Mouse (Mus musculus) intestine, postnatal 0 days (tissue): ENCODE results near the gene Bckdha. TPM values are rescaled to one million over a fixed set of nuclear protein-coding genes. Genes with fewer than 3 reads are reported as not detected.

Source experiments
- ATAC-seq: fragments of 200-750 bp; cut with Nextera tagmentation; 2 replicates; pipeline ENCODE4 v1.8.0; 2017; ENCODE audit warnings: mild to moderate bottlenecking, moderate TSS enrichment, moderate library complexity
- H3K27ac ChIP-seq: fragments of 300-500 bp; sonication (generic); 2 replicates; pipeline ENCODE4 v1.5.1; 2014; ENCODE audit warnings: mild to moderate bottlenecking, low read depth, low read length, moderate library complexity
- H3K27me3 ChIP-seq: fragments of 300-500 bp; sonication (generic); replicated peaks from 2 replicates; pipeline ENCODE4 v1.6.1; 2014; ENCODE audit warnings: low read length, mixed read lengths; ENCODE audit not compliant: control insufficient read depth, insufficient read depth
- H3K36me3 ChIP-seq: fragments of 300-500 bp; sonication (generic); 2 replicates; pipeline ENCODE4 v1.6.1; 2014; ENCODE audit warnings: mild to moderate bottlenecking, moderate library complexity; ENCODE audit not compliant: control insufficient read depth, insufficient read depth
- H3K4me1 ChIP-seq: fragments of 300-500 bp; sonication (generic); replicated peaks from 2 replicates; pipeline ENCODE4 v1.6.1; 2014; ENCODE audit warnings: antibody characterized with exemption, low read length, mixed read lengths; ENCODE audit not compliant: control insufficient read depth, insufficient read depth
- H3K4me2 ChIP-seq: fragments of 300-500 bp; sonication (generic); replicated peaks from 2 replicates; pipeline ENCODE4 v1.6.1; 2014; ENCODE audit warnings: low read depth, mild to moderate bottlenecking, moderate library complexity
- H3K4me3 ChIP-seq: fragments of 300-500 bp; sonication (generic); 2 replicates; pipeline ENCODE4 v1.5.1; 2014; ENCODE audit warnings: low read depth, low read length
- H3K9ac ChIP-seq: fragments of 300-500 bp; sonication (generic); 2 replicates; pipeline ENCODE4 v1.6.1; 2014; ENCODE audit warnings: mild to moderate bottlenecking, low read depth, low read length
- H3K9me3 ChIP-seq: fragments of 300-500 bp; sonication (generic); 2 replicates; pipeline ENCODE4 v1.6.1; 2016; ENCODE audit warnings: mixed run types; ENCODE audit not compliant: control insufficient read depth
- CTCF ChIP-seq: sonication (generic); IDR thresholded peaks from 2 replicates; pipeline ENCODE4 v1.5.1; 2016; ENCODE audit warnings: low read depth, mild to moderate bottlenecking, control low read depth, antibody characterized with exemption, moderate library complexity
- WGBS: fragments of 180-500 bp; shearing (Covaris S2); extraction: QIAGEN DNeasy Blood & Tissue Kit; methylation state at CpG from one replicate; pipeline ENCODE4 v1.1.7; 2014; 5-methylcytosine and 5-hydroxymethylcytosine counted together
- polyA plus RNA-seq: library from polyadenylated mRNA; unstranded; fragments of >200 nt; fragmentation: Nextera tagmentation; extraction: Ambion mirVana; gene quantifications from 2 replicates; pipeline ENCODE4 v1.2.1, GENCODE M21; 2015

Bckdha gene
- polyA plus RNA-seq, 1 experiment from 2014 or later: 39.8 TPM

GRCm38 (mm10) chr7:25703793-25704494 is 45.2 kb upstream of the Bckdha start:
- H3K9me3 ChIP-seq: no peaks in the 10 kb centered on the region
- no peaks in the 10 kb centered on the region for H3K27me3 ChIP-seq
- H3K27ac ChIP-seq: no peak overlapping the region
- no peaks in the 10 kb centered on the region for H3K36me3 ChIP-seq
- no peak overlapping the region for H3K4me3 ChIP-seq
- no peak overlapping the region for H3K9ac ChIP-seq
- peak overlapping the region; percentile 59 for H3K4me2 ChIP-seq
- 32% methylated on average over 10 of the region's 10 CpGs for WGBS
- ATAC-seq: no peak
- H3K4me1 ChIP-seq: no peaks in the 10 kb centered on the region; the same call in 1 of the 2 replicates
- TF ChIP-seq CTCF: no peak

DNA sequence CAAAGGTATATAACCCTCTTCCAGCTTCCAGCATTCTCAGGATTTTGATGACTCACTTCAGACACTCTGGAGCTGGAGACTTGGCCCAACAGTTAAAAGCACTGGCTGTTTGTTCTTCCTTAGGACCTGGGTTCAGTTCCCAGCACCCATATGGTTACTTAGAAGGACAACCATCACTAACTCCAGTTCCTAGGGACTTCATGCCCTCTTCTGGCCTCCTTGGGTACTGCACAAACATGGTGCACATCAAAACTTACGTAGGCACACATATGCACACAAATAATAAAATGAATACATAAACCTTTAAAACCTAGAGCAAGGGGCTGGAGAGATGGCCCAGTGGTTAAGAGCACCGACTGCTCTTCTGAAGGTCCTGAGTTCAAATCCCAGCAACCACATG is 43.6 kb upstream of the Bckdha start:
- Histone ChIP-seq H3K27me3 (no peaks in the 10 kb centered on the region), H3K4me2 (no peak overlapping the region), H3K9ac (no peak overlapping the region), H3K36me3 (no peaks in the 10 kb centered on the region), H3K27ac (no peak overlapping the region), H3K4me3 (no peak overlapping the region), H3K4me1 (no peaks in the 10 kb centered on the region; the same call in 1 of the 2 replicates), H3K9me3 (no peaks in the 10 kb centered on the region)
- no peak for ATAC-seq
- 94% methylated on average over 2 of the region's 2 CpGs for WGBS
- peak; percentile 34 for TF ChIP-seq CTCF

DNA sequence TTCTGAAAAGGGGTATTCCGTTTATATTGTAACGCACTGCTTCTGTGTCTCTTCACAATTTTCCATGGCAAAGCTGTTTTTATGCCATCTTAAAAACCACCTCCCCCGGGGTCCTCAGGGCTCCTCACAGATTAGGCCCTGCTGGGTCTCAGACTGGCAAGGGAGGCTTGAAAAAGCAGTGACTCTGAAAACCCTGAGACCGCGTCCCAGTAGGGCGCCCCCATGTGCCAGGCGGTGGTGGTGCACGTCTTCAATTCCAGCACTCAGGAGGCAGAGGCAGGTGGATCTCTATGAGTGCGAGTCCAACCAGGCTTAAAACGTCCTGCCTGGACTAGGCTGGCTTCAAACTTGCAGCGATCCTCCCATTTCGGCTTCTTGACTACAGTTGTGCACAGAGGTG is 42.0 kb upstream of the Bckdha start:
- peak; percentile 31 for TF ChIP-seq CTCF
- Histone ChIP-seq H3K36me3 (peaks cover 7% of the 10 kb centered on the region; the same call in 1 of the 2 replicates), H3K4me1 (no peaks in the 10 kb centered on the region; the same call in 1 of the 2 replicates), H3K27me3 (no peaks in the 10 kb centered on the region), H3K27ac (no peak overlapping the region), H3K9me3 (no peaks in the 10 kb centered on the region), H3K9ac (no peak overlapping the region), H3K4me2 (no peak overlapping the region), H3K4me3 (no peak overlapping the region)
- 74% methylated on average over 12 of the region's 12 CpGs for WGBS
- ATAC-seq: no peak

DNA sequence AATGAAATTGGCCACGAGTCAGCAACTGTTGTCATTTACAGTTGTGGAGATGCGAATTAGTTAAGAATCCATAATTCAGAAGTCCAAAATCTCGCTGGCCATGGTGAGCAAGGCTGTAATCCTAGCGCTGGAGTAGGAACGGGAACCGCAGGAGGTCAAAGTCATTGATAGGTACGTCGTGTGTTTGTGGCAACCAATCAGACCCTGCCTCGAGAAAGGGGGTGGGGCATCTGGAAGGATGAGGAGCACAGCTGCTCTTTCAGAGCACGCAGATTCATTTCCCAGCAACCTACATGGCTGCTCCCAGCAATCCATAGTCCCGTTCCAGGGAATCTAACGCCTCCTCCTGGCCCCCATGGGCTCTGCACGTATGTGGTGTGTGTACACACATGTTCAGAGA is 41.1 kb upstream of the Bckdha start:
- Histone ChIP-seq H3K27me3 (no peaks in the 10 kb centered on the region), H3K9ac (no peak overlapping the region), H3K27ac (no peak overlapping the region), H3K9me3 (no peaks in the 10 kb centered on the region), H3K4me1 (no peaks in the 10 kb centered on the region; the same call in 1 of the 2 replicates), H3K36me3 (peaks cover 7% of the 10 kb centered on the region; the same call in 1 of the 2 replicates), H3K4me3 (no peak overlapping the region), H3K4me2 (no peak overlapping the region)
- 61% methylated on average over 13 of the region's 13 CpGs for WGBS
- TF ChIP-seq CTCF: 0 out of 2 replicates have a peak, but pooled peaks have one; percentile 9
- ATAC-seq: no peak

DNA sequence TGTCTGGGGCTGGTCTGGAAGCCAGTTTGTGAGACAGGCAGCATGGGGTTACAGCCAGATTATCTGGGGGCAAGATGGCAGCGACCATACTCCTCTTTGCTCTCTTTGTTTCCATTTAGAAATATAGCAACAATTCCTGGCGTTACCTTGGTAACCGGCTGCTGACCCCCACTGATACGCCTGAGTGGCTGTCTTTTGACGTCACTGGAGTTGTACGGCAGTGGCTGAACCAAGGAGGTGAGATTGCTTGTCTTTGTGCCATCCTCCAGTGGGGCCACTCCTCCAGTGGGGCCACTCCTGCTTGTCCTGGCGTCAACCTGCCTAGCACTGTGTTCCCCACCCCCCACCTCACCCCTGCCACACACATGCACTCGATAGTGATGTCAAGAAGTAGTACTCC is 35.3 kb upstream of the Bckdha start:
- Histone ChIP-seq H3K9me3 (no peaks in the 10 kb centered on the region), H3K27me3 (no peaks in the 10 kb centered on the region), H3K4me2 (no peak overlapping the region), H3K36me3 (peaks cover 20% of the 10 kb centered on the region; the same call in 1 of the 2 replicates), H3K9ac (no peak overlapping the region), H3K4me3 (no peak overlapping the region), H3K4me1 (no peaks in the 10 kb centered on the region), H3K27ac (no peak overlapping the region)
- no peak for TF ChIP-seq CTCF
- no peak for ATAC-seq
- WGBS: 65% methylated on average over 8 of the region's 8 CpGs

GRCm38 (mm10) chr7:25690051-25690450 is 31.3 kb upstream of the Bckdha start:
- Histone ChIP-seq H3K27ac (no peak overlapping the region), H3K4me1 (no peaks in the 10 kb centered on the region; the same call in 1 of the 2 replicates), H3K4me2 (peak overlapping the region; percentile 94), H3K27me3 (no peaks in the 10 kb centered on the region), H3K9ac (no peak overlapping the region), H3K9me3 (no peaks in the 10 kb centered on the region), H3K36me3 (peaks cover 13% of the 10 kb centered on the region; the same call in 1 of the 2 replicates), H3K4me3 (no peak overlapping the region)
- no peak for TF ChIP-seq CTCF
- WGBS: 61% methylated on average over 5 of the region's 5 CpGs
- no peak for ATAC-seq
